Comparison of ENCODE assay signal across 10 mouse cellular contexts in the genomic region with DNA sequence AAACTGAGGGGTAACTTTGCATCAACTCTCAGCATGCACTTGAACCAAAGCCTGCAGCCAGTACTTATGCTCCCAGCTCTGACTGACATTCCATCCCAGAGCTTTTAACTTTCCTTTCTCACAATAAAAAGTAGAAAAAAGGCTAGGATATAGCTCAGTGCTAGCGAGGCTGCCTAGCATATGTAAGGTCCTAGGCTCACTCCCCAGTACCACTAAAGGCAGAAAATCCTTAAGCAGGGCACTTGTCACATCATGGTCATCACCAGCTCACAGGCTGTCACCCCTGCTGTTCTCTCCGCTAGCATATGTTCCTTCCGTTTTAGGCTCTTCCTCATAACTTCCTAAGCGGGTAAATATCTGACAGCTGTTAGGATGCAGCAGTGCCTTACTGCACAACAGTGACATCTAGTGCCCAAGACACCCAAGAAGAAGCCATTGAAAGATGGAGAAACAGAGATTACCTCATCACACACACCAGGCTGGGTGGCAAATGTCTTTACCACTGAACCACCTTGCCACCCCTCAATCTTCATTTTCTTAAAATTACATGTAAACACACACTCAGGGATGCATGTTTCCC. TPM values are rescaled to one million over a fixed set of nuclear protein-coding genes. Genes with fewer than 3 reads are reported as not detected.
DNase-seq lines count a peak whose midpoint lies in the region; ATAC-seq and TF ChIP-seq lines count a peak whose summit lies in the region.
"Had no signal": no experiment of that assay in that cellular context is flagged by ENCODE, and none has a peak within 500 bp of the region (broad histone marks: within the 10 kb centered on the region; RNA-seq: fewer than 3 reads in every experiment).

No protein-coding gene starts in this region.

- no peak overlapping the region for H3K4me3 ChIP-seq in gastrocnemius, adult 2 months
- H3K4me3 ChIP-seq in C2C12 (ENCODE audit: insufficient read depth, poor library complexity, severe bottlenecking), result no peak overlapping the region
- H3K4me3 ChIP-seq in midbrain, embryonic 16.5 days (ENCODE audit: low read depth, low read length), result no peak overlapping the region
- H3K4me3 ChIP-seq: heart, embryonic 15.5 days; neural tube, embryonic 13.5 days had no signal

- peak; percentile 50 for DNase-seq in gastrocnemius, adult 2 months
- DNase-seq in gastrocnemius, postnatal 25 days, result no peak
- peak; percentile 87 for DNase-seq in brain, embryonic 14.5 days (ENCODE audit: low read depth)
- peak; percentile 53 for DNase-seq in left cerebral cortex, adult 11 months (ENCODE audit: low spot score)
- no peak for DNase-seq in yolk sac, embryonic 10.5 days (ENCODE audit: low spot score)

- TF ChIP-seq POLR2A in brain, embryonic 14.5 days (IDR thresholded peaks at IDR 0.05; ENCODE audit: borderline replicate concordance, extremely low read depth, insufficient read depth, insufficient read length, poor library complexity, severe bottlenecking), result no peak

- intact Hi-C loops in gastrocnemius, adult 2 months (cut with DNase I), result loop anchor here (1.0 kb wide), 2 partner anchors 56 to 92 kb away; no protein-coding TSS in a partner anchor

- no peaks in the 10 kb centered on the region for H3K79me2 ChIP-seq in C2C12 (ENCODE audit: control insufficient read depth, insufficient read depth)

- no peaks in the 10 kb centered on the region for H3K4me1 ChIP-seq in midbrain, embryonic 16.5 days (ENCODE audit: control insufficient read depth, insufficient read depth, low read length)
- H3K4me1 ChIP-seq: heart, embryonic 15.5 days had no signal

- peak; percentile 79 to 93 for ATAC-seq in hematopoietic stem cell, adult 5-6 weeks (replicated peaks in 1 of 2; ENCODE audit: insufficient read depth in 1 of 2, low FRiP score in 2 of 2, low TSS enrichment in 1 of 2, low read depth in 1 of 2, poor library complexity in 2 of 2, severe bottlenecking in 2 of 2)
- ATAC-seq in midbrain, embryonic 16.5 days, result peak; percentile 80

- H3K4me2 ChIP-seq in midbrain, embryonic 16.5 days (ENCODE audit: low read length), result no peak overlapping the region
- H3K4me2 ChIP-seq: heart, embryonic 15.5 days; neural tube, embryonic 13.5 days had no signal

- no peak overlapping the region for H3K9ac ChIP-seq in midbrain, embryonic 16.5 days (ENCODE audit: low read depth, low read length)
- H3K9ac ChIP-seq: heart, embryonic 15.5 days; neural tube, embryonic 13.5 days had no signal

- WGBS in midbrain, embryonic 16.5 days, result 28% methylated on average over 4 of the region's 4 CpGs

- H3K27ac ChIP-seq in gastrocnemius, adult 2 months, result peak overlapping the region; percentile 68
- no peak overlapping the region for H3K27ac ChIP-seq in midbrain, embryonic 16.5 days (ENCODE audit: low read length)
- H3K27ac ChIP-seq: heart, embryonic 15.5 days; neural tube, embryonic 13.5 days had no signal

- H3K27me3 ChIP-seq in C2C12 (ENCODE audit: control insufficient read depth, insufficient read depth, insufficient read length), result no peaks in the 10 kb centered on the region
- no peaks in the 10 kb centered on the region for H3K27me3 ChIP-seq in midbrain, embryonic 16.5 days (ENCODE audit: control insufficient read depth, insufficient read depth, low read depth, low read length)
- H3K27me3 ChIP-seq: heart, embryonic 15.5 days; neural tube, embryonic 13.5 days had no signal

- peak; percentile 88 for TF ChIP-seq CTCF in gastrocnemius, adult 2 months (IDR thresholded peaks at IDR 0.05)
- TF ChIP-seq CTCF in C2C12 (IDR thresholded peaks at IDR 0.05; ENCODE audit: control insufficient read depth, insufficient read depth, insufficient read length), result peak; percentile 49
- TF ChIP-seq CTCF in brain, embryonic 14.5 days (IDR thresholded peaks at IDR 0.05; ENCODE audit: borderline replicate concordance, extremely low read depth, insufficient read depth, insufficient read length), result peak; percentile 75; the same call in 1 of the 2 replicates

- H3K9me3 ChIP-seq in midbrain, embryonic 16.5 days (replicated peaks; ENCODE audit: control insufficient read depth, low read length, poor library complexity, severe bottlenecking), result no peaks in the 10 kb centered on the region
- H3K9me3 ChIP-seq: heart, embryonic 15.5 days; neural tube, embryonic 13.5 days had no signal

- no peaks in the 10 kb centered on the region for H3K79me3 ChIP-seq in C2C12 (ENCODE audit: low read depth)

- peaks cover 71% of the 10 kb centered on the region for H3K36me3 ChIP-seq in C2C12 (ENCODE audit: control insufficient read depth, insufficient read depth)
- H3K36me3 ChIP-seq in midbrain, embryonic 16.5 days (ENCODE audit: control insufficient read depth, insufficient read depth, low read length), result peaks cover 25% of the 10 kb centered on the region

- H3ac ChIP-seq in C2C12 (ENCODE audit: control insufficient read depth, insufficient read length, low read depth), result no peak overlapping the region

TF ChIP-seq in C2C12, 6 proteins besides CTCF, POLR2A, EP300 and RAD21:
- no peak for TF ChIP-seq MYOG (IDR thresholded peaks at IDR 0.05; ENCODE audit: control insufficient read depth, extremely low read depth, insufficient read length)
- peak; percentile 43 for TF ChIP-seq MYOD1 (IDR thresholded peaks at IDR 0.05; ENCODE audit: control insufficient read depth, insufficient read length, low read depth)
- TF ChIP-seq MAX (IDR thresholded peaks at IDR 0.05), result no peak
- TF ChIP-seq CEBPB (IDR thresholded peaks at IDR 0.05; ENCODE audit: low read depth), result no peak
- no peak for TF ChIP-seq FOSL1 (IDR thresholded peaks at IDR 0.05; ENCODE audit: insufficient read depth, low read length, poor library complexity, severe bottlenecking)
- no peak for TF ChIP-seq USF1 (IDR thresholded peaks at IDR 0.05; ENCODE audit: low read depth)

RNA-seq across cellular contexts. Expression of a gene that starts 17.4 kb away (rescaled TPM):
- total RNA-seq in gastrocnemius, adult 2 months (2021), result 10 to 100 TPM in 1 of 2 experiments, 1 to 10 TPM in 1; 8.5 to 10.8 TPM
- 1 to 10 TPM; 7.9 to 8.3 TPM for total RNA-seq in gastrocnemius, postnatal 25 days (2021)
- polyA plus RNA-seq in C2C12 (2012; fragmentation: generic; extraction: Trizol), result 6.5 TPM
- polyA plus RNA-seq in brain, embryonic 14.5 days (2012; rRNA removed), result 26.4 and 31.7 TPM in 2 replicates
- total RNA-seq in hematopoietic stem cell, adult 5-6 weeks (2017), result 40.0 and 43.6 TPM in 2 replicates
- 51.2 and 56.6 TPM in 2 replicates for polyA plus RNA-seq in midbrain, embryonic 16.5 days (2015; fragmentation: Nextera tagmentation; extraction: Ambion mirVana)

RNA-seq across cellular contexts. Expression of a gene that starts 17.5 kb away (rescaled TPM):
- 10 to 100 TPM; 17.9 to 22.6 TPM for total RNA-seq in gastrocnemius, adult 2 months (2021)
- 10 to 100 TPM; 16.7 to 18.7 TPM for total RNA-seq in gastrocnemius, postnatal 25 days (2021)
- 23.6 TPM for polyA plus RNA-seq in C2C12 (2012; fragmentation: generic; extraction: Trizol)
- polyA plus RNA-seq in brain, embryonic 14.5 days (2012; rRNA removed), result 51.6 and 57.2 TPM in 2 replicates
- total RNA-seq in hematopoietic stem cell, adult 5-6 weeks (2017), result 84.4 and 120 TPM in 2 replicates
- polyA plus RNA-seq in midbrain, embryonic 16.5 days (2015; fragmentation: Nextera tagmentation; extraction: Ambion mirVana), result 74.0 and 88.9 TPM in 2 replicates

RNA-seq across cellular contexts. Expression of a gene that starts 51.5 kb away (rescaled TPM):
- 1 to 10 TPM; 4.9 to 6.9 TPM for total RNA-seq in gastrocnemius, adult 2 months (2021)
- 1 to 10 TPM; 5.1 to 9.8 TPM for total RNA-seq in gastrocnemius, postnatal 25 days (2021)
- polyA plus RNA-seq in C2C12 (2012; fragmentation: generic; extraction: Trizol), result 59.9 TPM
- 30.1 and 31.5 TPM in 2 replicates for polyA plus RNA-seq in brain, embryonic 14.5 days (2012; rRNA removed)
- 89.6 and 108 TPM in 2 replicates for total RNA-seq in hematopoietic stem cell, adult 5-6 weeks (2017)
- polyA plus RNA-seq in midbrain, embryonic 16.5 days (2015; fragmentation: Nextera tagmentation; extraction: Ambion mirVana), result 25.0 and 26.2 TPM in 2 replicates

Comparison
In these comparisons a context has a peak if more than half of its experiments do, and no peak if none do; other contexts are left out.
1. DNase-seq: peak in gastrocnemius, adult 2 months (single experiment), brain, embryonic 14.5 days (single experiment) and left cerebral cortex, adult 11 months (single experiment); none in gastrocnemius, postnatal 25 days (single experiment) and yolk sac, embryonic 10.5 days (single experiment).
2. Peak in every context shown above with its lines, with median percentiles within 50 percentile points of each other: CTCF ChIP-seq.